Mouse (Mus musculus) CD4-positive, CD25-positive, alpha-beta regulatory T cell, adult 4 months (primary cell): ENCODE measurements around the gene Adgre5. TPM values are rescaled to one million over a fixed set of nuclear protein-coding genes. Genes with fewer than 3 reads are reported as not detected.

ENCODE experiments used
- ATAC-seq: one replicate; pipeline ENCODE4 v1.8.0; 2017
- polyA plus RNA-seq, 2 experiments: library from polyadenylated mRNA; unstranded; fragments of 100-300 nt; shearing (Covaris generic); gene quantifications; one replicate each; pipeline ENCODE4 v1.2.1; 2017

The Adgre5 gene
- polyA plus RNA-seq, 2 experiments from 2014 or later: 199 to 267 TPM

GRCm38 (mm10) chr8:83721405-83722025 lies 19.6 kb downstream of the Adgre5 start:
- ATAC-seq: no peak

- no peak for ATAC-seq
Observed at GRCm38 (mm10) chr8:83719693-83720092, 21.4 kb downstream of the Adgre5 start.

GRCm38 (mm10) chr8:83719048-83719447 lies 22.1 kb downstream of the Adgre5 start:
- ATAC-seq: no peak

- ATAC-seq: no peak
Observed at GRCm38 (mm10) chr8:83716563-83716962, 24.6 kb downstream of the Adgre5 start.

GRCm38 (mm10) chr8:83715771-83716170 lies 25.4 kb downstream of the Adgre5 start:
- no peak for ATAC-seq

- ATAC-seq: peak; percentile 98
Observed at GRCm38 (mm10) chr8:83715031-83715690, 26.0 kb downstream of the Adgre5 start, which contains the start of gene Ddx39. Gene Ddx39 (plus strand): TSS chr8:83715177.

GRCm38 (mm10) chr8:83714676-83715030 lies 26.5 kb downstream of the Adgre5 start:
- ATAC-seq: no peak

GRCm38 (mm10) chr8:83707554-83707953 lies 33.6 kb downstream of the Adgre5 start:
- ATAC-seq: no peak

GRCm38 (mm10) chr8:83706411-83706810 lies 34.7 kb downstream of the Adgre5 start:
- ATAC-seq: no peak

- no peak for ATAC-seq
Observed at GRCm38 (mm10) chr8:83703426-83703825, 37.7 kb downstream of the Adgre5 start.

GRCm38 (mm10) chr8:83700423-83701085 lies 40.6 kb downstream of the Adgre5 start:
- no peak for ATAC-seq

GRCm38 (mm10) chr8:83699566-83699965 lies 41.6 kb downstream of the Adgre5 start:
- peak; percentile 70 for ATAC-seq

GRCm38 (mm10) chr8:83698661-83699453 lies 42.3 kb downstream of the Adgre5 start, which contains the start of gene Pkn1:
Gene Pkn1 (minus strand): TSS chr8:83699179.
- ATAC-seq: peak; percentile 4

- ATAC-seq: peak; percentile 81
Observed at GRCm38 (mm10) chr8:83698291-83698660, 42.9 kb downstream of the Adgre5 start.

- ATAC-seq: no peak
Observed at GRCm38 (mm10) chr8:83697374-83698220, 43.5 kb downstream of the Adgre5 start.

- peak; percentile 24 for ATAC-seq
Observed at GRCm38 (mm10) chr8:83695351-83696106, 45.6 kb downstream of the Adgre5 start.

GRCm38 (mm10) chr8:83694369-83695160 lies 46.6 kb downstream of the Adgre5 start:
- no peak for ATAC-seq

GRCm38 (mm10) chr8:83693609-83694236 lies 47.4 kb downstream of the Adgre5 start:
- ATAC-seq: no peak

- no peak for ATAC-seq
Observed at GRCm38 (mm10) chr8:83689264-83689663, 51.9 kb downstream of the Adgre5 start.

- ATAC-seq: no peak
Observed at GRCm38 (mm10) chr8:83684517-83684916, 56.6 kb downstream of the Adgre5 start.
